Comparison of ENCODE assay signal across 1 mouse cellular context in genomic region chr4:119223696-119224095, GRCm38 (mm10).
A peak's percentile ranks its signal among the peaks of the same experiment; 100 is the strongest.
TF ChIP-seq lines count a peak whose summit lies in the region.

No protein-coding gene starts in this region.

TF ChIP-seq in CH12.LX, 34 proteins besides CTCF, POLR2A, EP300 and RAD21:
- TF ChIP-seq NRF1 (IDR thresholded peaks at IDR 0.05; ENCODE audit: low read depth, low read length), result no peak
- no peak for TF ChIP-seq TBP (conservative IDR thresholded peaks at IDR 0.05; ENCODE audit: low read depth, low read length)
- TF ChIP-seq TCF12 (IDR thresholded peaks at IDR 0.05; ENCODE audit: low read depth, low read length), result no peak
- TF ChIP-seq MEF2A (IDR thresholded peaks at IDR 0.05; ENCODE audit: borderline replicate concordance, low read depth, low read length), result no peak
- TF ChIP-seq ELF1 (IDR thresholded peaks at IDR 0.05; ENCODE audit: low read depth, low read length), result peak; percentile 64
- no peak for TF ChIP-seq USF1 (IDR thresholded peaks at IDR 0.05; ENCODE audit: low read depth, low read length)
- no peak for TF ChIP-seq BHLHE40 (IDR thresholded peaks at IDR 0.05; ENCODE audit: low read depth, low read length)
- TF ChIP-seq MAZ (IDR thresholded peaks at IDR 0.05; ENCODE audit: low read depth, low read length), result no peak
- no peak for TF ChIP-seq IRF4 (IDR thresholded peaks at IDR 0.05; ENCODE audit: low read depth, low read length)
- TF ChIP-seq NELFE (IDR thresholded peaks at IDR 0.05; ENCODE audit: low read depth, low read length), result no peak
- no peak for TF ChIP-seq USF2 (conservative IDR thresholded peaks at IDR 0.05; ENCODE audit: low read depth, low read length)
- no peak for TF ChIP-seq ETS1 (conservative IDR thresholded peaks at IDR 0.05; ENCODE audit: low read depth, low read length)
- TF ChIP-seq KAT2A (IDR thresholded peaks at IDR 0.05; ENCODE audit: insufficient replicate concordance, low read length), result no peak
- no peak for TF ChIP-seq JUND (conservative IDR thresholded peaks at IDR 0.05; ENCODE audit: low read depth, low read length)
- peak; percentile 43; the same call in 1 of the 2 replicates for TF ChIP-seq SMC3 (IDR thresholded peaks at IDR 0.05; ENCODE audit: low read depth, low read length)
